Mouse (Mus musculus) cerebellum, postnatal 4 days (tissue): ENCODE data around the gene Tpcn1.

ENCODE experiments used
- DNase-seq, 2 experiments: peaks; one replicate each; pipeline ENCODE4 v3.0.0; 2022; ENCODE audit warnings: low spot score in 2 of 2, mixed read lengths in 1 of 2

Tpcn1 gene

DNA sequence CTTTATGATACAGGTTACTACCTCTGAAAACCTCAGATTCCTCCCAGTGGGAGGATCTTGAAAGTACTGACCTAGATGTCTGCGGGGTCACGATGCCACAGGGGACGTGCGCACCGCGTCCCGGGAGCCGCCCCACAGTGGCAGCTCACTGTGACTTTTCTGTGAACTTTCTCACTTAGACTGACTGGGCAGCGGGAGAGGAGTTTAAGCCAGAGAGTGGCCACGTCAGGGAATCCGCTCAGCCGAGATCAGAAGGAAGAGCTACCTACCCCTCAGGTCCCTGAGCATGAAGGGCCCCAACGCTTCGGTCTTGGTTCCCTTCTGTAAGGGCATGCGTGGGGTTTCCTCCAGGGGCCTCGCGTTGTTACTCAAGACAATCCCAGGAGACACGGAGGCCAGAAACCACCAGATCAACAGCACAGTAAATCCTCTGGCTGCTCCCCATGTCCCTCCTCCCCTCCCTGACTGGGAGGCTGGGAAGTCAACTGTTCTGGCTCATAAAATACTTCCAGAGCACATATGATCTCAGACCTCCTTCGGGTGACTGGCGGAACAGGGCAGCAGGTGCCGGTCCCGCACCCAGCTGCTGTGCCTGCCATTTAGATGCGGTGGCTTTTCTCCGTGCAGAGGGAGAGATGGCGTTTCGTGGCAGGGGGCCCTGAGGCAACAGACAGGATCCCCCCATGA lies 9.1 kb downstream of the Tpcn1 start:
- DNase-seq: no peak

DNA sequence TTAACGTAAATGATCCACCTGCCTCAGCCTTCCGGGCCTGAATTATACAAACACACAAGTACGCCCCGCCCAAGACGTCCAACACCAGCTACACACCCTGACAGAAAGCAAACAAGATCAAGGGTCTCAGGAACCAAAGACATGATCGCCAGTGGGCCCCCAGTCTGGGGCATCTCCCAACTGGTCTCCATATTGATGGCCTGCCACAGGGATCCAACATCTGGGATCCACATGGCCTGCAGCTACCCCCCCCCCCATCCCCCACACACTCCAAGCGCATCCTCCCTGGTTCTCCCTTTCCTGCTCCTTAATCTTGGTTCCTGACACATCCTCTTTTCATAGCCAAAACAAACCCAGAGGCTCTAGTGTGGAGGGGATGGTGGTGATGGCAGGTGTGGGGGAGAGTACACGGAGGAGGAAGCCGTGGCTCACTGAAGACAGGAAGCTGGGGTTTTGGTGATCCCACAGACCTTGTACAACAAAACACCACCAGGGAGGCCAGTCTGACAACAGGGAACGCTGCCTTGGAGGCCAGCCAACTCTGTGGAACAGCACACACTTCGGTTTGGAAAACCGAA lies 9.9 kb downstream of the Tpcn1 start:
- DNase-seq: no peak

DNA sequence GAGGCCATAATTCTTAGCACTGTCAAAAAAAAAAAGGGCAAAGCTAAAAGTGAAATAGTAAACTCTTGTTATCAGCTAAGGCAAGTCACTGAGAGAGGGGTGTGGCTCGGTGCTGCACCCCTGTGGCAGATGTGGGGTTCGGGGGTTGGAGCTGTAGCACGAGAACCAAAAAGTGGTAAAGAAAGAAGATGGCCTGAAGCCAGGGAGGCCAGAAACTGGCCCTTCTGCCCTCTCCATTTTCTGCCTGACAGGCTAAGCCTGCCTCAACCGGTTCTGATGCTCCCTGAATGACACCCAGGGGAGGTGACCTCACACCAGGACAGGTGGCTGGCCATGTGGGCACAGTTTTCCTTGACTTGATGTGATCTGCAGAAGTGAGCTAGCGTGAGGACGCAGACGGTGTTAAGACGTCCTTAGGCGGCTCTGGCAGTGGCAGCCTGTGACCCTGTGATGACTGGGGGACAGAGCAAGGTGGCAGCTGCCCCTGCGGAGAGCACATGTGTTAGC lies 10.5 kb downstream of the Tpcn1 start:
- DNase-seq: peak in 1 of 2 experiments; percentile 41

DNA sequence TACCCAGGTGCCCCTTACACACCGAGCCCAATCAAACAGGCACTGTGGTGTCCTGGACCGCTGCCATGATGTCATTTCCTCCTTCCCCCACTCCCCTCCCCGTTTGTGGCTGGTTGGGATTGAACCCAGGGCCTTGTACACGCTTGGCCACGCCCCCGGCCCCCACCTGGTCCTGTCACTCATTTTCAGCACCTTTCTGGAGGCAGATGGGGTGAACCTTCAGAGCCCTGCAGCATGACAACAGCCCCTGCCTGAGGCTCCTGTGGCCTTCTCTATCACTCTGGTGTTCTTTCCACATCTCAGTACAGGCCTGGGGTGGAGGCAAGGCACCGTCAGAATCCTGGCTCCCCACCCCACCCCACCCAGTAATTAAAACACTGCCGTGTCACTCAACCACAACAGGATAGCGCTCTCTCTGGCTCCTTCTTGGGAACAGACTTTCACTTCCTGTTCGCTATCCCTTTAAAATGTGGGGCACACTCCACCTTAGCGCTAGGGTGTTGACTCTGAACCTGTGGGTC lies 11.6 kb downstream of the Tpcn1 start:
- no peak for DNase-seq

DNA sequence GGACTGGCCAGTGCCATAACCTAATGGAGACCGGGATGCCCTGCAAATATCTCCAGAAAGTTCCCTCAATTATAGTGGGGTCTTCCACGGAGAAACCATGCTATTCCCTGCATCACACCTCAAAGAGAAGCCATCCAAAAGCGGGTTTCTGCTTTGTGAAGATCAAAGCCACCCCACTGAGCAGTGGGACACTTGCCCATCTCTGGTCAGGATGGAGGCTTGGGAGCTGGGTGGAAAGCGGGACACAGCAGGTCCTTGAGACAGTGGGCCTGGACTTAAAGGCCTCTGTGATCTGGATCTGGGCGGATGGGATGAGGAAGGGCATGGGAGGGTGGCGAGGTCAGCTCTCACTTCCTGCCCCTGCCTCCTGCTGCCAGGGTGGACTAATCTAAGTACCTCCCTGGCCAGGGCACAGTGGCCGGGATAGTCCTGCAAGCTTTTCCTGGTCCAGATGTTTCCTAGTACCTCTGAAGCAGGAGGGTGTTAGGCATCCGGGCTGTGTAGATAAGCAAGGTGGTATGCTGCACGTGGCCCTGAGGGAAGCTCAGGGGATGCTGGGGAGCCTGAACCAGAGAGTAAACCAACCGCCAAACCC lies 13.9 kb downstream of the Tpcn1 start:
- DNase-seq: no peak

DNA sequence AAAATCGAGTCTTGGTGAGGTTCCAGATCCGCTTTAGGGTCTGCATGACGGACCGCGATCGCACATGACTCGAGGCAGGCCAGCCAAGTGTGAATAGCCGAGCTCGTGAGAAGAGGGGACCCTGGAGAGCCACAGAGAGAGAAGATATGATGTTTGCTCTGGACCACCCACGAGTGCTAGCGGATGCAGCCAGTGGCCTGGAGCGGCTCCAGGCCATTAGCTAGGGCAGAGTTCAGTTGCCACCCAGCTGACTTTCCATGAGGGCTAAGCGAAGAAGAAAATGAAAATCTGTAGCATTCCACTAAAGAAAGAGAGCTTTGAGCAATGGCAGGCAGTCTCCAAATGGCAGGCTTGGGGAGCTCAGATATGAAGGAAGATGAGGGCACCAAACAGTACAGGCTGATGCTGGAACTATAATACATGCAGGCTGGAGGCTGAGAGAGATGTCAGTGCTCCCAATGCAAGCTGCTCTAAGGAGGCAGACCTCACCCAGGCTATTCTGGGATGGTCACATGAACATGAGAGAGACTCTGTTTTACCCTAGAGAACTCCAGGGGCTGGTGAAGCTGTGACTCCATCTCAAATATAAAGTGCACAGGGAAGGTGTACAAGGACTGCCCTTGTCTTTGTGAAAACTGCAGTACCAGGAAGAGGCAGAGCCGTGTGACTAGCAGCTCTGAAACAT lies 17.3 kb downstream of the Tpcn1 start:
- DNase-seq: peak in 1 of 2 experiments; percentile 49

DNA sequence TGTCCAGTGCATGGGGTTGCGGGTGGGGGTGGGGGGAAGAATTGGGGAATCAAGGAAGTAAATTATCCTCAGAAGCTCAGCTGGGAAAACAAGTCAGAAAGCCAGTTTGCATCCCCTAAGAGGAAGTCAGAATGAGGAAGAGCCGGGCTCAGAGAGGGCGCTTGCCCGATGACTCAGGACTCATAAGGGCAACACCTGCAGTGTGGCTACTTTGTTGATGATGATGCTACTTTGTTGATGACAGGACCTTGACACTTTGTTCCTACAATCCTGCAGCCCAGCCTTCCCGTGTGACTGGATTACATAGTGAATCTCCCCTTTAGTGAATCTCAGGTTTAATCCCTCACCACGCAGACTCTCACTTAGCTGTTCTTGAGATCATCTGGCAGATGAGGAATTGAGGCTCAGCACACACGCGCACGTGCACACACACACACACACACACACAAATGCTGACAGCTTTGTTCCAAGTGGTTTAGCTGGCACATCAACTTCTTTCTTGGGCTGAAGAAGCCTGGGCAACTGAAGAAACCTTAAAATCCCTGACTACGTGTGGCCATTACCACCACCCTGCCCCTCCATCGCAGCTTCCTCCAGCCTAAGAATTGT lies 18.1 kb downstream of the Tpcn1 start:
- no peak for DNase-seq

DNA sequence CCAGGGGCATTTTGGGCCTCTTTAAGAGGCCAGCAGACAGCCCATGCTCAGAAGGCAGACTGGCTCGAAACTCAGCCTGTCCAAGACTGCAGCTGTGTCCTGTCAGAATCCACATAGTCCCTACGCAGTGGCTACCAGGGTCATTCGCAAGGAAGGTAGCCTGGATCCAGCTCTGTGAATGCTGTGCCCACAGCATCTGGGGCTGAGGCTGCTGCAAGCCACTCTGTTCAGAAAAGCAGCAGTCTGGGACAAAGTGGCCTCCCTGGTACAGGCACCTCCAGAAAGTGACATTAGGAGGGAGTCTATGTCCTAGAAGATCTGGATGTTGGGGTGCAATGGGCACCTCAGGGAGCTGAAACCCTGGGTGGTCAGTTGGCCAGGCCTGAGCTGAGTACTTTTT lies 18.7 kb downstream of the Tpcn1 start:
- DNase-seq: no peak

DNA sequence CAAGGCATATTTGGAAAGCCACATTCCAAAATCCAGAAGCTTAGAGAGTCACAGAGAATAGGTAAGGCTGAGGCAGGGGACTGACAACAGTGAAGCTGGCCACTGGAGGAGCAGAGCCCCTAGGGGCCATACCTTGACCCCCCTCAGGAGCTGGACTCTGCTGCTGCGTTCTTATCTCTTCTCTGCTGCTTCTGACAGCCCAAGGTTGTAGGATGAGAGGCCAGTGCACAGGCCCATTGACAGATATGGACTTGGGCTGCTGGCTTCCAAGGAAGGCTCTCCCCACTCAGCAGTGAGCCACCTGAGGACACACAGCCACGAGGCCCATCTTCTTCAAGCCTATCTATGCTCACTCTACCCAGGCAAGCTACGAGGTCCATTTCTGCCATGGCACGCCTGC lies 19.5 kb downstream of the Tpcn1 start:
- no peak for DNase-seq

DNA sequence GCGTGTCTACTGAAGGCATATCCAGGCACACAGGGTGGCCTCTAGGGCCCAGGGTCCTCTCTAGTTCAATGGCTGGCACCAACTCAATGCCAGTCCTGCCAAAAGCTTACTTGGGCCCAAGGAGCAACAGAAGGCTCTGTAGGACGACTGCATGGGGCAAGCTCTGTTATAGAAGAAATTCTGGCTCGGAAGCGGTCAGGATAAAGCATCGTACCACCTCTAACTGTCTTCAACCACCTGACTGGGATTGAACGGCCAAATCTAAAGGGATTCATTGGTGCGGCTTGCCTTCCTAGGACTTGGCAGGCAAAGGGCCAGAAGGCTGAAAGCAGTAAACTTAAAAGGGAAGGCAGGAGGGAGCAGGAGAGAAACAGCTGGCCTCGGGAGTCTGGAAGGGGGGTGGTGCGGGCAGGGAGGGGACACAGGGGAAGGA lies 20.1 kb downstream of the Tpcn1 start:
- DNase-seq: peak in 1 of 2 experiments; percentile 57

DNA sequence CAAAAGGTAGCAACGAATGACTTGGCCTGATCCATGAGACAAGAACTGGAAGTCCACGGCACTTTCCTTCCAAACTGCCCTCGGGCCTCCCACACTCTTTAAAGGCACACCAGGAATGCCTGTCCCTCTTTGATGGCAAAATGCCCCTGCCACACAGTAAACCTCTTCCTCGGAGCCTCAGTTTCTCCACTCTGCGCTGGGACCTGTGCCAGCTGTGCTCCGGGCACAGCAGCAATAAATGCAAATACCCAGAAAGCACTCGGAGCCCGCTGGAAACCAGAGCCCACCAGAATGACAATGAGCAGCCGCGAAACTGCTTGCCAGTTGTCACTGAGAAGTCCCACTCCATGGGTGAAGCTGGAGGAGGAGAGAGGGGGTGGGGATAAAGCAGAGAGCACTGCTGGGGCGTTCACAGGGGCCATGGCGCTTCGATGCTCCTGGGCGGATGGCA lies 20.7 kb downstream of the Tpcn1 start:
- peak in 1 of 2 experiments; percentile 47 for DNase-seq

DNA sequence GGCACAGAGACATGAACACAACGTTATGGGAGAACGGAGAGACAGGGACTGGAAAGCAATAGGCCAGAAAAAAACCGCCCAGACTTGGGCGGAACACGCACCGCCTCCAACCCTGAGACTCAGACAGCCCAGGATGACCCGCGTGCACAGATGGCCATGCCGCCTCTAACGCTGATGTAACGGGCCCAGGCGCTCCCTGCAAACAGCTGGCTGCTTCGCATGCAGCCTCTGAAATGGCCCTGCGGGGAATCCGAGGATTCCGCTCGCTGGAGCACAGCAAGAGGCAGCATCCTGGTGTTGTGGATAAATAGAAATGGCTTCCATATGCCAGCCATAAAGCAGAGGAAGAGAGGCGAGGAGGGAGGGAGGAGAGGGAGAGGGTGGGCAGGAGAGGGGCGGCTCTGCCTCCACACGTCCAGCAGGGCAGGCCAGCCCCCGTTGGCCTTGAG lies 21.2 kb downstream of the Tpcn1 start:
- DNase-seq: peak in 1 of 2 experiments; percentile 69

DNA sequence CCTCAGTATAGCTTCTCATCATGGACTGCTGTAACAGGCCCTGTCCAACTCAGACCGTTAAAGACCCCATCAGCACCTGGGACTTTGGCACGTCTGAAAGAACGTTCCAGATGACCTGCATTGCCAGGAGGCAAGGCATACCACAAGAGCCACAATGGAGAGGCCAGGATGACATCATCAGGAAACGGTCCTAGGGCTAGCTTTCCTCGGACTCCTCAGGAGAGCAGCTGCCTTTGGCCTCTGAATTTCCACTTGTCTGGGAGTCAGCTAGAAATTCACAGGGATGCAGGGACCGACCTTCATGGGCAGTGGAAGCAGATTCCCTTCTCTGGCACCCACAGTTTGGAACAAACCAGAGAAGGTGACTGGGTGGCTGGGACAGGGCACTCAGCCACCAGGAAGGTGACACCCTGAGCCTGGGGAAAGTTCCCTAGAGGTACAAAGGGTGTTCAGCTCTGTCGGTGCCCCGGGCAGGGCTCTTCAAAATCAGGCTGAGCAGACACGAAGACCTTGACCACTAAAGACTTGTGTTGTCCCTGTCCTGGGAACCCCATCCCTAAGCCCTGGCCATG lies 21.7 kb downstream of the Tpcn1 start:
- DNase-seq: peak in 1 of 2 experiments; percentile 37

DNA sequence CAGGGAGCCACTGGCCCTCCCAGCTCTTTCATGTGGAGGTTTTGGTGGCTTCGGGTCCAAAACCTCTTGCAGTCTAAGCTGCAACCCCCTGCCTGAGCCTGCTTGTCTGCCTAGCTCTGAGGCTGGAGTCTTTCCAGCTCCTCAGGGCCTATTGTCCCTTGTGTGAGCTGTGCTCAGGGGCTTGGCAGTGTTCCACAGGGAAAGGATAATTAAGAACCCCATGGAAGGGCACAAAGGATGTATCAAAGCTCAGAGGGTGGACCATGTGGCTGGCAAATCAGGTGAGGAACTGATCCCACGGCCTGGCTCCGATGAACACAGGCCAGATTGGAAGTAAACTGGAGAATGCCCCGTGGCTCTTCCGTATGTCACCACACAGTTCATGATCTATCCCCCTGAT lies 22.4 kb downstream of the Tpcn1 start:
- DNase-seq: peak in 1 of 2 experiments; percentile 74

DNA sequence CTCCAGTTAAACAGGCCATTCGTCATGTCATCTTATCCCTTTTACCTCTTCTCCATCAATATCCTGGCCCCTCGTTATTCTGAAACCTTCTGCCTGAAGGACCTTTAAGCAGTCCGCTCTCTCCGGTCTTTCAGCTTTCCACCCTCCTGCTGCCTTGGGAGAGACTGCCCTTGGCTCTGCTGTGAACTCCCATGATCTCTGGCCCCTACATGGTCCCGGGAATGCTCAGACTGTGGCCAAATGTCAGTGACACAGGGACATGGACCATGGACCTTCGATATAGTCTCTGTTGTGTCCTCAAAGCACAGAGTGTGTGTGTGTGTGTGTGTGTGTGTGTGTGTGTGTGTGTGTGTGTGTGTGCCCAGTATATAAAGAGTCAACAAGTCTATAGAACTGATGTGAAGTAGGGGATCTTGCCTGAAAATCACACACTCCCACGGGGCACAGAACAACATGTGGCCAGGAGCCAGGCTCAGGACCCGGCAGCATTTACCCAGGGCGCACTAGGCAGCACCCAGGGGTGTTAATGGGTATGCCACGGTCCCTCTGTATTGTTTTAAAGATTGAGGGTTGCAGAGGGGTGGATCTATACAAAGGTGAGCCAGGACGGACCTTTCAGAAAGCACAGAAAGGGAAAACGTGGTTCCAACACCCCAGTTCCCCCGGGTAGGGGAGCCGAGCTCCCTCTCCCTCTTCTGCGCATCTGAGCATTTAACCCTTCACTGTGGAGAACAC lies 23.1 kb downstream of the Tpcn1 start:
- DNase-seq: no peak

DNA sequence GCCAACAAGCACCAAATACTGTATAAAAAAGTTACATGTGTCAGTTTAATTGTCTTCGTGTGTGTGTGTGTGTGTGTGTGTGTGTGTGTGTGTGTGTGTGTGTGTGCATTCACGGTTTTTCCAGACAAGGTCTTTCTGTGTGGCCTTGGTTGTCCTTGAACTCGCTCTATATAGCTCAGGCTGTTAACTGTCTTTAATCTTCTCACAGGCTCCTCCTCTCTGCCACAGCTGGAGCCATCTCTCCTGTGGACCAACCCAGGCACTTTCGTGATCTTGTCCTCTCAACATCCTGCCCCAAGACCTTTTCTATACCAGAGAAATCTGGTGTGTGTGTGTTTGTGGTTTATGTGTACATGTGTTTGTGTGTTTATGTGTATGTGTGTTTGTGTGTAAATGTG lies 24.6 kb downstream of the Tpcn1 start:
- DNase-seq: no peak

DNA sequence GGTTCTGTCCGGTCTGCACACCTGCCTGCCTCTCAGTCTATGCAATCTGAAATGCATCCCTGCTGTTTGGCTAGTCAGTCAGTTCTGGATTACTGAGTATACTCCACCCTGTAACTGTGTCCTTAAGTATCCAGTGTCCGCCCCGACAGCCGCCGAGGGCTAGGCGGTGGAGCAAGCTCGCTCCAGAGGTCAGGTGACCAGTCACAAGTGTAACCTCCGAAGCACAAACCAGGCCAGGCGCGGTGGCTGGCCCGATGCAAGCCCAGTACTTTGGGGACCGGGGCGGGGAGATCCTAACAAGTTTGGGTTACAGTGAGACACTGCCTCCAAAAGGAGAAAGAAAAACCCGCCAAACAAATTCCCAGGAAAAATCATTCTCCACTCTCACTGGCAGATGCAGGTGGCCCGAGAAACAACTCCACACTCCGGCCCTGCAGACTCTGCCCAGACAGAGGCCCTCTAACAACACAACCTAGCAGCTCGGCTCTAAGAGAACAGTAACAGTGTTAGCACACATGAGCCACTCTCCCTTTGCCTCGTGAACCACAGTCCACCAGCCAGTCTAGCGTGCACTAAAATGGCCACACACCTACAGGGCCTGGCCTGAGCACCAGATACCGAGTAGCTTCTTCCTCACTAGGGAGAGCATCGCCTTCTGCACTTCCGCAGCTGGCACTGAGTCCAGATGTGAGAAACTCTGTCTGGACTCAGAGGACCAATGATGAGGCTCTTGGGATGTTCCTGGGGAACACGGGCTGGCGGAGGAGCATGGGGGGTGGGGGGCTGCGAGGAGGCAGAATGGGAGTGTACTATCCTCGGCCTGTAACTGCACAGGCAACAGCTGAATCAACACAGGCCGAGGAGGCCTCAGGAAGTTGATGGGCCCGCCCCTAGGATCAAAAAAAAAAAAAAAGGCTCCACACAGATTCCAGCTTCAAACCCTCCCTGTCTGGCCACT lies 25.2 kb downstream of the Tpcn1 start:
- no peak for DNase-seq

DNA sequence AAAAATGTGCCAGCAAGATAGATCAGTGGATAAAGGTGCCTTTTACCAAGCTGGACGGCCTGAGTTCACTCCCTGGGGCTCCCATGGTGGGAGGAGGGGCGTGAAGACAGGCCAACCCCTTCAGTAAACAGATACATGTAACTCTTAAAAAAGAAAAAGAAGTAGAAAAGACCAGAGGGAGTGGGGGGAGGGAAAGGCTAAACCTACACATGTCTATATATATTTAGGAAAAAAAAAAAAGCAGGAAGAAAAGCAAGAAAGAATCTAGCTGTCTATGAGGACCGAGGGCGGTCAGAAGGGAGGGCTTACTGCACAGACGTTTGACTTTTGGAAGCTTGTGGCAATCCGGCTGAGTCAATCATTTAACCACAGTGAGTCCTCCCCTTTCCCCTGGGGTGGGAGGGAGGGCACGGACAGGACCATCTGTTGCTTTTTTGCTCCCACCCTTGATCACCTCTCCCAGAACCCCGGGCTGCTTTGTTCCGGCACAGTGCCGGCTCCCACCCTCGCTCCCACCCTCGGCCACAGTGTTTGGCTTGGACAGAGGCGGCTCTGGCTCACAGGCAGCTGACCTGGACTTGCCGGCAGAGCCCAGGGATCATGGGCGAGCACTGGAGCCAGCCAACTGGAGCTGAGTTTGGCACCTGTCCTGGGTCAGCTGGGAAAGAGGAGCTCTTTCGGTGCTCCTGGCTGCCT lies 27.7 kb downstream of the Tpcn1 start:
- DNase-seq: peak in 1 of 2 experiments; percentile 65

DNA sequence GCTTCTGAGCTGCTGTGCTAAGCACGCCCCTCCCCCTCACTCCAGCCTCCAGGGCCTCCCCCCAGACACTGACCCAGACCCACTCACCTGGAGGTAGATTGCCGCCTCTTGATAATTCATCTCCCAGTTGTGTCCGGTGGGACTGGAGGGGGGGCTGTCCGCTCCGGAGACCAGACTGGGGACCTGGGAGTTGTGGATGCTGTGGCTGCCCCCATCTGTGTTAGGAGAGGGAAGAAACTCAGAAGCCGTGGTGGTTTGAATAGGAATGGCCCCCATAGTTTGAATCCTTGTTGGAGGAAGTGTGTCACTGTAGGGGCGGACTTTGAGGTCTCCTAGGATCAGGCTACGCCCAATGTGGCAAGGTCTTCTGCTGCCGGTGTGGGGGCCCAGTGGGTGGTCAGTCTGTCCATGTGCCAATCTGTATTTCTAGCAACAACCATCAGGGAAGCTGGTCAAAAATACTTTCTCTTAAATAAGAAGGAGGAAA lies 28.3 kb downstream of the Tpcn1 start:
- DNase-seq: no peak
